Mouse (Mus musculus): ENCODE measurements around the gene Mia3. TPM values are rescaled to one million over a fixed set of nuclear protein-coding genes. Genes with fewer than 3 reads are reported as not detected.

Gene Mia3
- polyA plus RNA-seq, 1 experiment = 32.6 TPM

DNA sequence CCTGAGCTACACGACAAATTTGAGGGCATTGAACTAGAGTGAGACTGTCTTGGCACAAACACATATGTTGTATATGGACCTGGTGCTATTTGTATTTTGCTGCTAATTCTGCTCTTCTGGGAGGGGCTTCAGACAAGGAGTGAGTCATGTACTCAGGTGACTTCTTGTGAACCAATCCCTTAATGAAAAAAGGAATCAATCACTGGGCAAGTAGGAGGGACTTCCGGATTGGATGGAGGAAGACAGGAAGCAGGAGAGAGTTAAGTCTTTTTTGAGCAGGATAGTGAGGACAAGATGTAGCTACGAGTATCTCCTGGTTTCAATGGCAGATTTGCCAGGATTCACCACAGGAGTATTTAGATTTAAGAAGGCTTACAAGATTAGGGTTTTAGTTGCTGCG lies 79.8 kb downstream of the Mia3 start:
- H3K36me3 ChIP-seq (ENCODE audit: control insufficient read depth, insufficient read depth) = peaks cover 88% of the 10 kb centered on the region
- TF ChIP-seq CTCF (IDR thresholded peaks at IDR 0.05; ENCODE audit: control insufficient read depth, insufficient read depth, insufficient read length) = no peak
- TF ChIP-seq USF1 (IDR thresholded peaks at IDR 0.05; ENCODE audit: low read depth) = no peak
- TF ChIP-seq FOSL1 (IDR thresholded peaks at IDR 0.05; ENCODE audit: insufficient read depth, low read length, poor library complexity, severe bottlenecking) = no peak
- no peak for TF ChIP-seq MAX (IDR thresholded peaks at IDR 0.05)
- TF ChIP-seq MYOG (IDR thresholded peaks at IDR 0.05; ENCODE audit: control insufficient read depth, extremely low read depth, insufficient read length) = no peak
- TF ChIP-seq CEBPB (IDR thresholded peaks at IDR 0.05; ENCODE audit: low read depth) = no peak
- TF ChIP-seq MYOD1 (IDR thresholded peaks at IDR 0.05; ENCODE audit: control insufficient read depth, insufficient read length, low read depth) = no peak
- H3ac ChIP-seq (ENCODE audit: control insufficient read depth, insufficient read length, low read depth) = no peak overlapping the region
- no peak overlapping the region for H3K4me3 ChIP-seq (ENCODE audit: insufficient read depth, poor library complexity, severe bottlenecking)
- no peaks in the 10 kb centered on the region for H3K27me3 ChIP-seq (ENCODE audit: control insufficient read depth, insufficient read depth, insufficient read length)
- H3K79me3 ChIP-seq (ENCODE audit: low read depth) = peaks cover 12% of the 10 kb centered on the region
- H3K79me2 ChIP-seq (ENCODE audit: control insufficient read depth, insufficient read depth) = peaks cover 20% of the 10 kb centered on the region

DNA sequence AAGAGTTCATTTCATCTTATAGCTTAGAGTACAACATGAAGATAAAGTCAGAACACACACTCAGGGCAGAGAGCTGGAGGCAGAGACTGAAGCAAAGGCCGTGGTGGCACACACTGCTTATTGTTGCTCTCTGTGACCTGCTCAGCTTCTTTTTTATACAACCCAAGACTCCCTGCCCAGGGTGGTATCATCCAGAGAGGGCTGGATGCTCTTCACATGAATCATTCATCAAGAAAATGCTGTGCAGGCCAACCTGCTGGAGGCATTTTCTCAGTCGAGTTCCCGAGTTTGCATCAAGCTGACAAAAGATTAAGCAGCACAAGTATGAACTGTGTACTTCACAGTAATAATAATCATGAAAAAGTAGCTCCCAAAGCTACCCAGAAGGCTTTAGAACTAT lies 81.0 kb downstream of the Mia3 start:
- Histone ChIP-seq H3K27me3 (ENCODE audit: control insufficient read depth, insufficient read depth, insufficient read length) (no peaks in the 10 kb centered on the region), H3K36me3 (ENCODE audit: control insufficient read depth, insufficient read depth) (peaks cover 94% of the 10 kb centered on the region), H3K79me3 (ENCODE audit: low read depth) (peaks cover 5% of the 10 kb centered on the region), H3ac (ENCODE audit: control insufficient read depth, insufficient read length, low read depth) (no peak overlapping the region), H3K4me3 (ENCODE audit: insufficient read depth, poor library complexity, severe bottlenecking) (no peak overlapping the region), H3K79me2 (ENCODE audit: control insufficient read depth, insufficient read depth) (peaks cover 10% of the 10 kb centered on the region)
- TF ChIP-seq FOSL1 (IDR thresholded peaks at IDR 0.05; ENCODE audit: insufficient read depth, low read length, poor library complexity, severe bottlenecking) (no peak), MAX (IDR thresholded peaks at IDR 0.05) (no peak), MYOD1 (IDR thresholded peaks at IDR 0.05; ENCODE audit: control insufficient read depth, insufficient read length, low read depth) (no peak), CTCF (IDR thresholded peaks at IDR 0.05; ENCODE audit: control insufficient read depth, insufficient read depth, insufficient read length) (no peak), USF1 (IDR thresholded peaks at IDR 0.05; ENCODE audit: low read depth) (no peak), MYOG (IDR thresholded peaks at IDR 0.05; ENCODE audit: control insufficient read depth, extremely low read depth, insufficient read length) (no peak), CEBPB (IDR thresholded peaks at IDR 0.05; ENCODE audit: low read depth) (no peak)

Other genes starting within 250 kb of the Mia3 start
- 17.0 TPM for gene Disp1, start 148.0 kb downstream of the Mia3 start, polyA plus RNA-seq (2012; fragmentation: generic; extraction: Trizol)
- 46.5 TPM for gene Aida, start 73.0 kb downstream of the Mia3 start, polyA plus RNA-seq (2012; fragmentation: generic; extraction: Trizol)
- 17.3 TPM for gene Brox, start 72.3 kb downstream of the Mia3 start, polyA plus RNA-seq (2012; fragmentation: generic; extraction: Trizol)
- 5.2 TPM for gene Taf1a, start 19.4 kb upstream of the Mia3 start, polyA plus RNA-seq (2012; fragmentation: generic; extraction: Trizol)
- gene Hhipl2, start 48.7 kb upstream of the Mia3 start, polyA plus RNA-seq (2012; fragmentation: generic; extraction: Trizol) = 0.07 TPM